Mouse (Mus musculus): ENCODE data around the gene Rbp7. TPM values are rescaled to one million over a fixed set of nuclear protein-coding genes. Genes with fewer than 3 reads are reported as not detected.
"Not testable (repeated sequence)": the region's sequence is repeated elsewhere in the genome, so short reads cannot be mapped to it uniquely, and the experiment has no call there.

The Rbp7 gene
- 10 to 100 TPM; 35.2 to 76.0 TPM for total RNA-seq (2021)

GRCm38 (mm10) chr4:149454879-149455278 lies at the start of gene Rbp7:
TSS of gene Rbp7 (minus strand) at chr4:149454978.
- intact Hi-C loops (cut with DNase I): no loop called here

GRCm38 (mm10) chr4:149504363-149504762 lies 49.6 kb upstream of the Rbp7 start:
- no peak for DNase-seq
- intact Hi-C loops (cut with DNase I): no loop called here

More at GRCm38 (mm10) chr4:149454879-149455278, at the start of gene Rbp7:
- no peak for DNase-seq

- intact Hi-C loops (cut with DNase I): loop anchor here (2.0 to 5.0 kb wide), 2 partner anchors 43 to 113 kb away; no protein-coding TSS in a partner anchor
- no peak for DNase-seq
Observed at GRCm38 (mm10) chr4:149499790-149500189, 45.0 kb upstream of the Rbp7 start.

- no peak for DNase-seq
- intact Hi-C loops (cut with DNase I): loop anchor here (5.0 kb wide), 1 partner anchor 113 kb away; no protein-coding TSS in a partner anchor
Observed at GRCm38 (mm10) chr4:149498901-149499300, 44.1 kb upstream of the Rbp7 start.

GRCm38 (mm10) chr4:149496612-149497011 lies 41.8 kb upstream of the Rbp7 start:
- intact Hi-C loops (cut with DNase I): loop anchor here (5.0 kb wide), 1 partner anchor 116 kb away; no protein-coding TSS in a partner anchor
- no peak for DNase-seq

GRCm38 (mm10) chr4:149491151-149491550 lies 36.4 kb upstream of the Rbp7 start:
- intact Hi-C loops (cut with DNase I): no loop called here
- no peak for DNase-seq

- intact Hi-C loops (cut with DNase I): loop anchor here (10.0 kb wide), 1 partner anchor 345 kb away; no protein-coding TSS in a partner anchor
Observed at GRCm38 (mm10) chr4:149489415-149490240, 34.9 kb upstream of the Rbp7 start.

GRCm38 (mm10) chr4:149487729-149488128 lies 33.0 kb upstream of the Rbp7 start:
- DNase-seq: no peak

More at GRCm38 (mm10) chr4:149489415-149490240, 34.9 kb upstream of the Rbp7 start:
- DNase-seq: peak; percentile 70 to 72

GRCm38 (mm10) chr4:149485825-149486206 lies 31.0 kb upstream of the Rbp7 start:
- intact Hi-C loops (cut with DNase I): loop anchor here (1.0 to 10.0 kb wide), 2 partner anchors 57 to 341 kb away; no protein-coding TSS in a partner anchor
- DNase-seq: peak; percentile 50 to 56

More at GRCm38 (mm10) chr4:149487729-149488128, 33.0 kb upstream of the Rbp7 start:
- intact Hi-C loops (cut with DNase I): loop anchor here (10.0 kb wide), 1 partner anchor 343 kb away; no protein-coding TSS in a partner anchor

GRCm38 (mm10) chr4:149485053-149485824 lies 30.5 kb upstream of the Rbp7 start, which contains the start of the genes Nmnat1 and Lzic:
TSS of gene Nmnat1 (minus strand) at chr4:149485202.
TSS of gene Lzic (plus strand) at chr4:149485229.
- intact Hi-C loops (cut with DNase I): loop anchor here (10.0 kb wide), 1 partner anchor 340 kb away; no protein-coding TSS in a partner anchor
- peak; percentile 96 to 97 for DNase-seq

GRCm38 (mm10) chr4:149484566-149484965 lies 29.8 kb upstream of the Rbp7 start:
- DNase-seq: no peak
- intact Hi-C loops (cut with DNase I): loop anchor here (5.0 to 10.0 kb wide), 2 partner anchors 67 to 340 kb away; no protein-coding TSS in a partner anchor

- intact Hi-C loops (cut with DNase I): no loop called here
- DNase-seq: no peak
Observed at GRCm38 (mm10) chr4:149477078-149477477, 22.3 kb upstream of the Rbp7 start, which contains the start of gene Tmem274. TSS of gene Tmem274 (plus strand) at chr4:149477378.

- DNase-seq: no peak
- intact Hi-C loops (cut with DNase I): no loop called here
Observed at GRCm38 (mm10) chr4:149475096-149475495, 20.3 kb upstream of the Rbp7 start.

- no peak for DNase-seq
- intact Hi-C loops (cut with DNase I): no loop called here
Observed at GRCm38 (mm10) chr4:149469557-149469956, 14.8 kb upstream of the Rbp7 start.

GRCm38 (mm10) chr4:149463435-149463950 lies 8.7 kb upstream of the Rbp7 start:
- DNase-seq: no peak
- intact Hi-C loops (cut with DNase I): no loop called here

- DNase-seq: no peak
- intact Hi-C loops (cut with DNase I): no loop called here
Observed at GRCm38 (mm10) chr4:149462305-149462971, 7.7 kb upstream of the Rbp7 start.

- peak in 1 of 2 experiments; percentile 37 for DNase-seq
- intact Hi-C loops (cut with DNase I): no loop called here
Observed at GRCm38 (mm10) chr4:149461579-149462304, 7.0 kb upstream of the Rbp7 start.

GRCm38 (mm10) chr4:149460475-149460874 lies 5.7 kb upstream of the Rbp7 start:
- intact Hi-C loops (cut with DNase I); DNase-seq: not testable (repeated sequence)

GRCm38 (mm10) chr4:149459425-149459824 lies 4.6 kb upstream of the Rbp7 start:
- DNase-seq: no peak
- intact Hi-C loops (cut with DNase I): no loop called here

Data from heart, postnatal 10 days (tissue).